Mouse (Mus musculus): ENCODE measurements around the gene Bysl.

DNA sequence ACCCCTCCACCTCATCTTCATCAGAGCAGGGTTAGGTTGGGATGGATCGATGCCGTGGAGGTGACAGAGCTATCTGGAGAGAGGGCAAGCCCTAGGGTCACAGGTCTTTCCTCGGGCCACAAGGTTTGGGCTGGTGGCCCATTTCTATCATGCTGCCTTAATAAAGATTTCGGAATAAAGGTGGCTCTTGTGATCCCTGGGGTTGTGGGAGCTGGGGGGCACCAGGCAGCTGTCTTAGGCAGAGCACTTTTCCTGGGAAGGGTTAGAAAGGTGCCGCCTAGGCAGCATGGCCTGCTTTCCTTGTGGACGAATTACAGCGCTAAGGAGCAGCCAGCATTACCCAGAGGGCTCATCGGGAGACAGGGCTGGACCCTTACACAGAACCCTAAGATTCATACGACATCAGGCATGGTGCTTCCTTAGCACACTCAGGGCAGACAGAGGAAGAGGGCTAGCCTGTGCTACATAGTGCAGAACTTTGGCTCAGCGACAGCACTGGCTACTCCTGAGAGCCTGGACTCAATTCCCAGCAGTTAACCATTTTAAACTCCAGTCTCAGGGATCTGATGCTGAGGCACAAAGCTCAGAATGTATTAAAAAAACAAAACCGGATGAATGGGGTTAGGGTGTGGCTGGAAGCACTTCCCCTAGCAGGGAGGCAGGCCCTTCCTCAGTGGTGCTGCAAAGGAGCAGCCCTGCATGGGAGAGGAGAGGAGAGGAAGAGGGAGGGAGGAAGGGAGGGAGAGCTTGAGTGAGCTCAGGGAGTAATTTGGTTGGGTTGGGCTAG lies 11.6 kb downstream of the Bysl start:
- TF ChIP-seq POLR2A (IDR thresholded peaks at IDR 0.05; ENCODE audit: borderline replicate concordance, control insufficient read depth, low read depth, low read length) = no peak
- TF ChIP-seq CTCF (IDR thresholded peaks at IDR 0.05; ENCODE audit: control insufficient read depth, insufficient read depth, low read length) = no peak

All from bone marrow, adult 2 months (tissue).